9 mouse cellular contexts compared by ENCODE assay signal in genomic region chr2:127683687-127684331, GRCm38 (mm10). TPM values are rescaled to one million over a fixed set of nuclear protein-coding genes. Genes with fewer than 3 reads are reported as not detected.
DNase-seq lines count a peak whose midpoint lies in the region; ATAC-seq and TF ChIP-seq lines count a peak whose summit lies in the region.
"Had no signal": no experiment of that assay in that cellular context is flagged by ENCODE, and none has a peak within 500 bp of the region (broad histone marks: within the 10 kb centered on the region; RNA-seq: fewer than 3 reads in every experiment).

No protein-coding gene starts in this region.

- H3K36me3 ChIP-seq in G1E (replicated peaks), result no peaks in the 10 kb centered on the region
- H3K36me3 ChIP-seq in forebrain, embryonic 13.5 days (ENCODE audit: poor library complexity, severe bottlenecking), result no peaks in the 10 kb centered on the region
- no peaks in the 10 kb centered on the region for H3K36me3 ChIP-seq in lung, embryonic 15.5 days
- H3K36me3 ChIP-seq: heart, embryonic 15.5 days had no signal

- TF ChIP-seq CTCF in G1E (IDR thresholded peaks at IDR 0.05; ENCODE audit: low read depth, low read length), result peak; percentile 29; the same call in 1 of the 2 replicates

- no peaks in the 10 kb centered on the region for H3K9me3 ChIP-seq in G1E (replicated peaks)
- no peaks in the 10 kb centered on the region for H3K9me3 ChIP-seq in forebrain, embryonic 13.5 days (replicated peaks)
- H3K9me3 ChIP-seq in lung, embryonic 15.5 days, result no peaks in the 10 kb centered on the region
- H3K9me3 ChIP-seq: heart, embryonic 15.5 days had no signal

- WGBS in forebrain, embryonic 13.5 days, result 38% methylated on average over 12 of the region's 12 CpGs
- WGBS in lung, embryonic 15.5 days, result 36% methylated on average over 12 of the region's 12 CpGs

- ATAC-seq in G1E (ENCODE audit: extremely low read depth, insufficient number of reproducible peaks, low FRiP score, poor library complexity, severe bottlenecking), result peak; percentile 45; the same call in 1 of the 2 replicates
- ATAC-seq in forebrain, embryonic 13.5 days, result peak; percentile 70
- peak; percentile 57; the same call in 1 of the 2 replicates for ATAC-seq in lung, embryonic 15.5 days (ENCODE audit: borderline replicate concordance, extremely low read depth, low FRiP score, low TSS enrichment)

- no peak overlapping the region for H3K9ac ChIP-seq in forebrain, embryonic 13.5 days
- H3K9ac ChIP-seq in lung, embryonic 15.5 days, result no peak overlapping the region
- H3K9ac ChIP-seq: heart, embryonic 15.5 days had no signal

- peak; percentile 43 for DNase-seq in G1E (ENCODE audit: low spot score)
- peak; percentile 42 for DNase-seq in c-Kit-positive CD71-positive TER-119-negative erythroid progenitor cells, embryonic 14.5 days (ENCODE audit: low read depth)
- peak; percentile 17 to 34 for DNase-seq in heart, postnatal 36 days
- DNase-seq in layer of hippocampus, adult 18-20 months (ENCODE audit: low spot score in 2 of 2), result peak; percentile 48 to 84
- peak; percentile 80 for DNase-seq in retina, postnatal 1 day
- peak; percentile 73 for DNase-seq in urinary bladder, postnatal 14 days (ENCODE audit: low spot score)

- intact Hi-C loops in heart, postnatal 36 days (cut with DNase I), result loop anchor here (5.0 kb wide), 2 partner anchors 73 to 77 kb away; no protein-coding TSS in a partner anchor

- H3K4me2 ChIP-seq in forebrain, embryonic 13.5 days, result no peak overlapping the region
- H3K4me2 ChIP-seq in lung, embryonic 15.5 days, result no peak overlapping the region
- H3K4me2 ChIP-seq: heart, embryonic 15.5 days had no signal

- no peak overlapping the region for H3K4me3 ChIP-seq in G1E (ENCODE audit: low read depth, low read length)
- H3K4me3 ChIP-seq in forebrain, embryonic 13.5 days, result no peak overlapping the region
- H3K4me3 ChIP-seq in lung, embryonic 15.5 days, result no peak overlapping the region
- H3K4me3 ChIP-seq: heart, embryonic 15.5 days had no signal

- no peak overlapping the region for H3K27ac ChIP-seq in forebrain, embryonic 13.5 days
- no peak overlapping the region for H3K27ac ChIP-seq in lung, embryonic 15.5 days
- H3K27ac ChIP-seq: heart, embryonic 15.5 days had no signal

- H3K27me3 ChIP-seq in G1E (ENCODE audit: insufficient read depth, low read length), result peaks cover 2% of the 10 kb centered on the region; the same call in 1 of the 2 replicates
- H3K27me3 ChIP-seq in forebrain, embryonic 13.5 days, result peaks cover 5% of the 10 kb centered on the region
- no peaks in the 10 kb centered on the region for H3K27me3 ChIP-seq in lung, embryonic 15.5 days
- H3K27me3 ChIP-seq: heart, embryonic 15.5 days had no signal

- no peaks in the 10 kb centered on the region; the same call in 1 of the 2 replicates for H3K4me1 ChIP-seq in G1E (ENCODE audit: insufficient read depth, low read depth, low read length)
- no peaks in the 10 kb centered on the region for H3K4me1 ChIP-seq in forebrain, embryonic 13.5 days
- H3K4me1 ChIP-seq in lung, embryonic 15.5 days, result no peaks in the 10 kb centered on the region
- H3K4me1 ChIP-seq: heart, embryonic 15.5 days had no signal

RNA-seq across cellular contexts. Expression of gene Mal, which starts 27.3 kb away (rescaled TPM):
- total RNA-seq in G1E (2014; fragmentation: Nextera tagmentation), result not detected in 2 replicates
- not detected in 2 replicates for total RNA-seq in G1E (2017)
- polyA plus RNA-seq in G1E (2012), result not detected in 2 replicates
- polyA plus RNA-seq in forebrain, embryonic 13.5 days (2015; fragmentation: Nextera tagmentation; extraction: Ambion mirVana), result 0.77 and 1.2 TPM in 2 replicates
- total RNA-seq in heart, postnatal 36 days (2021), result 1 to 10 TPM; 5.4 to 9.3 TPM
- 10 to 100 TPM; 79.8 to 96.3 TPM for total RNA-seq in layer of hippocampus, adult 18-20 months (2021)
- polyA plus RNA-seq in lung, embryonic 15.5 days (2015; fragmentation: Nextera tagmentation; extraction: Ambion mirVana), result 11.2 and 14.3 TPM in 2 replicates

RNA-seq across cellular contexts. Expression of gene Mall, which starts 45.9 kb away (rescaled TPM):
- not detected in 2 replicates for total RNA-seq in G1E (2014; fragmentation: Nextera tagmentation)
- not detected in 2 replicates for total RNA-seq in G1E (2017)
- polyA plus RNA-seq in G1E (2012), result not detected in 2 replicates
- 0.34 and 0.79 TPM in 2 replicates for polyA plus RNA-seq in forebrain, embryonic 13.5 days (2015; fragmentation: Nextera tagmentation; extraction: Ambion mirVana)
- total RNA-seq in heart, postnatal 36 days (2021), result 1 to 10 TPM; 7.0 to 7.1 TPM
- 1 to 10 TPM in 1 of 2 experiments, under 1 TPM in 1; 0.87 to 1.1 TPM for total RNA-seq in layer of hippocampus, adult 18-20 months (2021)
- polyA plus RNA-seq in lung, embryonic 15.5 days (2015; fragmentation: Nextera tagmentation; extraction: Ambion mirVana), result 3.9 and 4.6 TPM in 2 replicates

Comparison
In these comparisons a context has a peak if more than half of its experiments do, and no peak if none do; other contexts are left out.
1. DNase-seq: peak in every context shown above with its lines; median percentile 80 in retina, postnatal 1 day; 73 in urinary bladder, postnatal 14 days; 66 in layer of hippocampus, adult 18-20 months; 43 in G1E; 42 in c-Kit-positive CD71-positive TER-119-negative erythroid progenitor cells, embryonic 14.5 days; 26 in heart, postnatal 36 days.
2. RNA of gene Mal, which starts 27.3 kb away (total RNA-seq): 79.8 to 96.3 TPM in layer of hippocampus, adult 18-20 months; 5.4 to 9.3 TPM in heart, postnatal 36 days and not detected in G1E; every median in the first group is over 4 times any median in the second.
3. Peak in every context shown above with its lines, with median percentiles within 50 percentile points of each other: ATAC-seq.